Mouse (Mus musculus): ENCODE measurements around the gene Creb3l4. TPM values are rescaled to one million over a fixed set of nuclear protein-coding genes. Genes with fewer than 3 reads are reported as not detected.
A peak's percentile ranks its signal among the peaks of the same experiment; 100 is the strongest.

Gene Creb3l4
- total and polyA plus RNA-seq, 3 experiments = 0.07 to 0.08 TPM; not detected in 1

DNA sequence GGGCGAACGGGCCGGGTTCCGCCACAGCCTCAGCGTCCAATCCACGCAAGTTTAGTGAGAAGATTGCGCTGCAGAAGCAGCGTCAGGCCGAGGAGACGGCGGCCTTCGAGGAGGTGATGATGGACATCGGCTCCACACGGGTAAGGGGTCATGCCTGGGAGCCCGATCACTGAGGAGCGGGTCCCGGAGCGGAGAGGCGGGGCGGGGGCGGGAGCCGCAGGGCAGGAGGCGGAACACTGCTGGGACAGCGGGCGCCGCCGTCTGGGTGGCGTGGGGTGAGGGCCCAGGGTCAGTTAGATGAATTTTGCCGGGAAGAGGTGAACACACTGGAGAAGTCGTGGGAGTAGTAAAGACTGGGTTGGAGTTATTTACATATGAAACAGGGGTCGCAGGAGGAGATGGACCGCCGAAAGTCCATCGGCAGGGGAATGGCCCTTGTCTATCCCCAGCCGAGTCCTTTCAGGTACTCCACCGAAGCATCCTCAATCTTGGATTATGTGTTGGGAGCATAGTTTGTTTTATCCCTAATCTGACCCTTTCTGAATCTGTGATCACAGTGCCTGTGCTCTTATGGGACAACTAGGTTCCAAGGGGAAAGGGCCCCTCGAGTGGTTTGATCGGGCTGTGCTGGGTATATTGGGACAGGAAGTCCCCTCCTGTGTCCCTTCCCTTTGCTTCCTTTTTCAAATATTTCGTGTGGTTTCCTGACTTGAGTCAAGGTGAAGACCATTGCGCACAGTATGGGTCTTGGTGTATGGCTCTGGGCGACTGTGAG lies 11.3 kb upstream of the Creb3l4 start (continued):
- TF ChIP-seq ETS1 (IDR thresholded peaks at IDR 0.05; ENCODE audit: low read depth, low read length) (0 out of 2 replicates have a peak, but pooled peaks have one; percentile 27), GABPA (IDR thresholded peaks at IDR 0.05; ENCODE audit: low read depth, low read length) (no peak), HCFC1 (IDR thresholded peaks at IDR 0.05; ENCODE audit: low read depth, low read length) (peak; percentile 65), MEF2A (IDR thresholded peaks at IDR 0.05; ENCODE audit: extremely low read depth, insufficient replicate concordance, low read depth, low read length, poor library complexity, severe bottlenecking) (no peak), ZC3H11A (IDR thresholded peaks at IDR 0.05; ENCODE audit: low read depth, low read length) (no peak), JUND (IDR thresholded peaks at IDR 0.05; ENCODE audit: low read depth, low read length) (no peak), POLR2A (IDR thresholded peaks at IDR 0.05; ENCODE audit: control insufficient read depth in 1 of 2, insufficient read depth in 1 of 2, low read depth in 1 of 2, low read length in 2 of 2, poor library complexity in 1 of 2) (peak in 1 of 2 experiments; percentile 8; a peak in 1 of 4 replicates), ZNF384 (IDR thresholded peaks at IDR 0.05; ENCODE audit: low read depth, low read length) (no peak), MAX (IDR thresholded peaks at IDR 0.05; ENCODE audit: low read length) (0 out of 2 replicates have a peak, but pooled peaks have one; percentile 36), MXI1 (IDR thresholded peaks at IDR 0.05; ENCODE audit: low read depth, low read length) (0 out of 2 replicates have a peak, but pooled peaks have one; percentile 13), POLR2AphosphoS5 (IDR thresholded peaks at IDR 0.05; ENCODE audit: borderline replicate concordance, low read depth, low read length) (no peak), USF2 (IDR thresholded peaks at IDR 0.05; ENCODE audit: borderline replicate concordance in 1 of 2, insufficient read depth in 1 of 2, low read depth in 1 of 2, low read length in 2 of 2) (no peak), USF1 (IDR thresholded peaks at IDR 0.05; ENCODE audit: low read depth, low read length) (no peak)

- Histone ChIP-seq H3K9ac (ENCODE audit: control insufficient read depth, low read depth, low read length, poor library complexity, severe bottlenecking) (peak within 1 kb of the TSS; percentile 81), H3K27ac (ENCODE audit: control insufficient read depth, low read depth, low read length) (peak within 1 kb of the TSS; percentile 51), H3K9me3 (replicated peaks; ENCODE audit: insufficient read depth, low read length) (no peaks in the 10 kb centered on the region), H3K36me3 (ENCODE audit: control insufficient read depth in 1 of 2, insufficient read depth in 2 of 2, low read length in 2 of 2) (peaks cover 0 to 5% of the 10 kb centered on the region in 2 experiments), H3K27me3 (ENCODE audit: control insufficient read depth in 1 of 2, insufficient read depth in 2 of 2, low read length in 2 of 2) (no peaks in the 10 kb centered on the region), H3K79me2 (ENCODE audit: control insufficient read depth, insufficient read depth, low read length, poor library complexity) (peaks cover 22% of the 10 kb centered on the region), H3K4me1 (ENCODE audit: control insufficient read depth in 1 of 2, insufficient read depth in 2 of 2, low read length in 2 of 2) (peaks cover 3 to 5% of the 10 kb centered on the region in 2 experiments; a peak in 3 of 4 replicates), H3K4me3 (ENCODE audit: control insufficient read depth in 1 of 2, insufficient read depth in 1 of 2, low read depth in 2 of 2, low read length in 2 of 2) (peak within 1 kb of the TSS; percentile 82 to 99)
- peak; percentile 98 for DNase-seq (ENCODE audit: low read depth, low spot score)
- TF ChIP-seq TBP (IDR thresholded peaks at IDR 0.05; ENCODE audit: low read depth, low read length) = no peak
- peak; percentile 58; the same call in 1 of the 2 replicates for TF ChIP-seq BHLHE40 (IDR thresholded peaks at IDR 0.05; ENCODE audit: borderline replicate concordance, low read depth, low read length)
- TF ChIP-seq NELFE (IDR thresholded peaks at IDR 0.05; ENCODE audit: low read depth, low read length) = peak; percentile 65; the same call in 1 of the 2 replicates
- TF ChIP-seq MAFK (IDR thresholded peaks at IDR 0.05; ENCODE audit: borderline replicate concordance, low read depth, low read length) = no peak
- TF ChIP-seq UBTF (IDR thresholded peaks at IDR 0.05; ENCODE audit: borderline replicate concordance, insufficient read depth, low read depth, low read length) = peak; percentile 73; the same call in 1 of the 2 replicates
- peak; percentile 95 for TF ChIP-seq SIN3A (IDR thresholded peaks at IDR 0.05; ENCODE audit: low read length)
- TF ChIP-seq NRF1 (IDR thresholded peaks at IDR 0.05; ENCODE audit: insufficient read depth, low read depth, low read length, poor library complexity, severe bottlenecking) = peak; percentile 61
- no peak; the same call in 1 of the 2 replicates for TF ChIP-seq MYB (IDR thresholded peaks at IDR 0.05; ENCODE audit: low read depth, low read length)
- peak; percentile 100 for TF ChIP-seq MAZ (IDR thresholded peaks at IDR 0.05; ENCODE audit: low read depth, low read length)
- TF ChIP-seq TCF12 (IDR thresholded peaks at IDR 0.05; ENCODE audit: low read depth, low read length) = peak; percentile 63
- TF ChIP-seq GABPA (IDR thresholded peaks at IDR 0.05; ENCODE audit: low read depth, low read length) = peak; percentile 69; the same call in 1 of the 2 replicates
- no peak for TF ChIP-seq TAL1 (IDR thresholded peaks at IDR 0.05; ENCODE audit: low read length)
- peak; percentile 99 for TF ChIP-seq HCFC1 (IDR thresholded peaks at IDR 0.05; ENCODE audit: low read depth, low read length)
- no peak for TF ChIP-seq RCOR1 (IDR thresholded peaks at IDR 0.05; ENCODE audit: low read depth, low read length)
- peak; percentile 71 for TF ChIP-seq MYC (IDR thresholded peaks at IDR 0.05; ENCODE audit: low read depth, low read length)
- no peak for TF ChIP-seq ZNF384 (IDR thresholded peaks at IDR 0.05; ENCODE audit: low read depth, low read length)
- no peak for TF ChIP-seq ETS1 (IDR thresholded peaks at IDR 0.05; ENCODE audit: low read depth, low read length)
- TF ChIP-seq ELF1 (IDR thresholded peaks at IDR 0.05; ENCODE audit: low read depth, low read length) = peak; percentile 98
- TF ChIP-seq E2F4 (IDR thresholded peaks at IDR 0.05; ENCODE audit: borderline replicate concordance, low read depth, low read length) = no peak
- TF ChIP-seq CHD2 (IDR thresholded peaks at IDR 0.05; ENCODE audit: low read length) = peak; percentile 85
- TF ChIP-seq CHD1 (IDR thresholded peaks at IDR 0.05; ENCODE audit: low read depth, low read length) = no peak
- no peak; the same call in 1 of the 2 replicates for TF ChIP-seq POLR2AphosphoS5 (IDR thresholded peaks at IDR 0.05; ENCODE audit: borderline replicate concordance, low read depth, low read length)
Measured at GRCm38 (mm10) chr3:90253653-90254418, 10.5 kb upstream of the Creb3l4 start, which contains the start of gene Crtc2. Crtc2 (plus strand) TSS chr3:90254163.
